Mouse (Mus musculus) adrenal gland, postnatal 4 days (tissue): Measurements from ENCODE around the gene Npcd. TPM values are rescaled to one million over a fixed set of nuclear protein-coding genes. Genes with fewer than 3 reads are reported as not detected.
A peak's percentile ranks its signal among the peaks of the same experiment; 100 is the strongest.

Experiments
- DNase-seq, 2 experiments: peaks; one replicate each; pipeline ENCODE4 v3.0.0; 2021 to 2022; ENCODE audit warnings: low spot score in 2 of 2, mixed read lengths in 2 of 2
- long read RNA-seq, 2 experiments: library from polyadenylated mRNA; stranded (forward); transcript quantifications; one replicate each; pipeline ENCODE4 v2.0.0; 2021
- total RNA-seq, 2 experiments: library from RNA; stranded (reverse); gene quantifications; 2 replicates each; pipeline ENCODE4 v1.2.3; 2021

Npcd gene
- total RNA-seq: 1 to 10 TPM; 3.7 to 4.2 TPM
- long read RNA-seq, experiment 1, partial matches to known transcripts: 1 of 2 reads
- long read RNA-seq, experiment 1, other reads (novel, unspliced or antisense): 1 of 2 reads
- long read RNA-seq, experiment 2, partial matches to known transcripts: 0 of 4 reads
- long read RNA-seq, experiment 2, other reads (novel, unspliced or antisense): 4 of 4 reads

DNA sequence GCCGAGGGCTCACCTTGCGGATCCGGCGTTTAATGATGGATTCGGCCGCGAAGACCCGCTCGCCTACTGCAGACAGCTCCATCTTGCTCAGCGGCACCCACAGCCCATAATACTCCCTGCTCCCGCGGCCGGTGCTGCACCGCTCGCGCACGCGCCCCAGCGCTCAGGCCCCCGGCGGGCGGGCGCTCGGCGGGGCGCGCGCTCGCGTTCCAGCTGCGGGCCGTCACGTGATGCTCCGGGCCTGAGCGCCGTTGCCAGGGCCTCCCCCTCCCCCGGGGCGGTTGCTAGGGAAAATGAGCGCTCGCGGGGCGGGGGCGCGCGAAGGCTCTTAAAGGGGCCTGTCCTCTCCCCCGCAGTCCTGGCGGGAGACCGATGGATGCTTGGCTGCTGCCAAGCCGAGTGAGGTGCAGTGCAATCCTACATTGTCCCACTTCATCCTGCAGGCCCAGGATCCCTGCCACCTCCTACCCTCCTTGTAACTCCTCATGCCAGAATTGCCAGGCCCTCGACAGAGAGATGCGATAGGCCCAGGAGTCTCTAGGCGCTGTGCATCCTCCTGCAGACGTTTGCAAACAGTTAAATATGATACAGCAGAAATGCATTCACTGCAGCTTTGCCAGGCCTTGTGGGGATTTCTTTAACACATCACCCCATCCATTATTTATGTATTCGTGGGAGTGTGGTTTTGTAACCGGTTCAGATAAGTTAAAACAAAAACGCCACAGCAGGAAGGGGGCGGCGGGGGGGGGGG, at the start of gene Npcd, which contains the start of gene Cbx6:
Gene Npcd (minus strand): TSS at position 108 of the 751 bp plus-strand sequence.
Gene Cbx6 (minus strand): TSS at position 559 of the 751 bp plus-strand sequence.
- peak; percentile 92 to 96 for DNase-seq

DNA sequence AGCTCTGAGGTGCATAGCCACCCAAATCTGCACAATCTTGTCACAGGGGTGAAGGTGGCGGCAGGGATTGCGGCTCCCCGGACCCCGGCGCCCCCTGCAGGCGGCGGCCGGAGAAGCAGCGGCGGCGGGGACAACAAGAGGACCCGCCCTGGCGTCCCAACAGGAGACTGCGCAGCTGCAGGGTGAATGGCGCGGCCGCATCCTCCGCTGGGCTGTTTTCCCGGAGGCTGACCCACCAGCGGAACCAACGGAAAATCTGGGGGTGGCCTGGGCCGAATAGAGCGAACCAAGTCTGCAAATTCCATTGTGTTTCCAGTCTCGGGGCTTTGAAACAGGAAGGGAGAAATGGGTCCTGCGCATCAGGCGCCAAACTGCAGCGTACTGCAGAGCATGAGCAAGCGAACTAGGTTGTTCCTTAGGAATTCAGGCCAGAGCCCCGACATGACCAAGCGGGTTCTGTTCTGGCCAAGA, 49.4 kb upstream of the Npcd start:
- peak; percentile 84 to 89 for DNase-seq

DNA sequence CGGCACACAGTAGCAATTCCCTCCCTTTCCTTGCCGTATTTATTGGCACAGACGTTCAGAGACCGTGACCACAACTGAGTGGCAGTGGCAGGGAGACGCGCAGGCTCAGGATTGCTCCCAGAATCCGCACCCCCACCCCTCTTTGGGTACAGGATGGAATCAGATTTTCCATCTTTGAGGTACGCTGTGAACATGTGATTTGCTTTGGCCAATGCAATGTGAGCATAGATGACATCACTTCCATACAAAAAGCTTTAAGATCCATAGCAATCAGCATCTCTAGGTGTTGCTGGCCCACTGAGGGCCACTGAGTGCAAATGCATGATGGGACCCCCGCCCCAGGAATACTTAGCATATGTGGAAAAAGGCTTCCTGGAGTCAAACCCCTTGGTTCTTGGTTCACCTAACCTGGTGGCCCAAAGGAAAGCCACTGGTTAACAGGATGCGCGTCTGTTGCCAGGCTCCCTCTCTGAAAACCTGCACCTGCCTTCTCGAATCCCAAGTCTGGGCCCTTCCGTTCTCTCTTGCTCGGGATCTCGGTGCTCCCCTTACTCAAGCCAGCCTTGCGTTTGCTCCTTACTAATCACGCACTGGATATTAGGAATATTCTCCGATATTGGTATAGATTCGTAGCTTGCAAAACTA, 48.7 kb upstream of the Npcd start:
- no peak for DNase-seq

DNA sequence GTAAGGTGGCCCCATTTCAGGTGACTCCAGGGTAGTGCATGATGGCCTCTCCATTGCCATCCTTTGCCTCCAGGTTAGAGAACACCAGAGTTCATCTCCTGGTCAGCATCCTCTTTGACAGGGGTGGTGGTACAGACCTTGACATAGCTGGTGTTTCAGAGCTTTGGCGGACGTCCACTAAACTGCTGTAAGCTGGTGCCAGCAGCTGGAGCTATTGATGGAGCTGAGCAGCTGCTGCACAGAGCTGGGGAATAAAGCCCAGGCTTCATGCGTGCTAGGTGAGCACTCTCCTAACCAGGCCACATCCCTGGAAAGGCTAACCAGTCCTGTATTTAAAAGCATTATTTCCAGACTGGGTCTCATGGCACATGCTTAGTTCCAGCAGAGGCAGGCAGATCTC, 46.4 kb upstream of the Npcd start:
- no peak for DNase-seq

DNA sequence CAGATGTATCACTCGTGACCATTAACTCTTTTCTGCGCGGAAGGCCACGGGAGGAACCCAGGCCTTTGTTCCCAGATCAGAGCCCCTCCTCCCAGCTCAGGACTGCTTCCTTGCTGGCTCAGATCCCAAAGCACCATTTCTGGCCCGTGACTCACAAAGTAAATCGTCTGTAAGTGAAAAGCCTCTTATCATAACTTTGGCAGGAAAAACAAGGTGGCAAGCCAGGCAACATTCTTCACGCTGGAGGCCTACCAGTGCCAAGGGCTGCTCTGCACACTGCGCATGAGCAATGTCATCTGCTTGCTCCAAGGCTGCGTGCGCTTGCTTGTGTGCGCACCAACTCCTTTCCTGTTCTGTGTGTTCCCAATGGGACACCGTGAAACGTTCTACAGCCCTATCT, 45.3 kb upstream of the Npcd start:
- peak; percentile 44 to 72 for DNase-seq

DNA sequence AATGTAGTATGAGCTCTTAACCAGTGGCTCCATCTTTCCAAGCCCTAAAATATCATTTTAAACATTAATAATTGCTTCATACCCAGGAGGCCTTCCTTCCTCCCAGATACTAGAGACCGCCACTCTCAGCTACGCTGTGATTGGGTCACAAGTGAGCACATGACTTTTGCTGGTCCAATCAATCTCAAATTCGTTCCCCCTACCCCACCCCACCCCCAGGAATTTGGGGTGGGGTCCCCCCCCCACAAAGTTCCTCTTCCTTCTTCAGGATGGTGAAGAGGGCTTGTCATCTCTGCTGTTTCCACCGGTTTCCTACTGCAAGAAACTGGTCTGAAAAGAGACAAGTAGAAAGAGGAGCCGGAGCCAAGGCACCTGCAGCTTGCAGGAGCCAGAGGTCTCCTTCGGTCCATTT, 44.7 kb upstream of the Npcd start:
- DNase-seq: no peak

DNA sequence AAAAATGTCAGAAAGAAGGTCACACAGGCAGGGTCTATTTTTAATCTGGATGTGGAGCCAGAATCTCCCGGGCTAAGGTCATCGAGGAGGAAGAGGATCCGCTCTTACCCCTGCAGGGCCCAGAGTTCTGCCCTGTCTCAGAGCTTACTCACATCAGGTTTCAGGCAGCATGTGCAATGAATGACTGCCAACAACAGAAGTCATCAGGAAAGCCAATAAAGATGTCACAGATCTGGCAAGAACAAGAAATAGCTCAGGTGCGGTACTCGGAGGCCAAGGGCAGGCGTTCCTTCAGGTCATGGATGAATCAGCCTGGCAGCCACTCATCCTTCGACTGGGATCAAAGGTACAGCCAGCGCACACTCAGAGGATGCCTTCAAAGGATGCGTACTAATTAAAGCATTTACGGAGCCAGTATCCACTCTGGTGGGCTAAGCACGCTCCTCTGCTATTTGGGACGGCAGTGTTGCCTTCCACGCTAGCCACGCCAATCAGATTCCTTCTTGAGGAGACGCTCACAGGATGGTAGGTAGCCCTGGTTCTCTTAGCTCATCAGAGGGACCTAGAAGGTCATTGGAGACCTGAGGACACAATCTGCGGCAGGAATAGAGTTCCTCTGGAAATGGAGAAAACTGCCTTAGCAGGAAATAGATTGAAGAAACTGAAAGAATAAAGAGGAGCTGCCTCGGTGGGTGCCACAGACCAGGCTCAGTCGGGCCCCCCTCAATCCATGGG, 41.4 kb upstream of the Npcd start:
- DNase-seq: no peak

DNA sequence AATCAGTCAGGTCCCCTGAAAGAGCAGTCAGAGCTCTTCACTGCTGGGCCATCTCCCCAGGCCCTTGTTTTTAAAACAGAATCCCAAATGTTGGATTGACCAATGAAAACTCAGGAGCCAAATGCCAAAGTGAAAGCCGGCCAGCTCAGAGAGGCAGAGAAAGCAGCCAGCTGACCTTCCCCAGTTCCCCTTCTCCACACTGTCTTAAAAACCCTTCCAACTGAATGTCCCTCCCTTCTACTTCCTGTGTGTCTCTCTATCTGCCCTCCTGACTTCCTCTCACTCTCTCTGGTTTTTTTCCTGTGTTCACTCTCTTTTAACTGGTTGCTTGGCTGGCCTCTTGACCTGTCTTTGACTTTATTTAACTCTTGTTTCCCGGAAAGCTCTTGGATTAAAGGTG, 40.0 kb upstream of the Npcd start:
- no peak for DNase-seq

DNA sequence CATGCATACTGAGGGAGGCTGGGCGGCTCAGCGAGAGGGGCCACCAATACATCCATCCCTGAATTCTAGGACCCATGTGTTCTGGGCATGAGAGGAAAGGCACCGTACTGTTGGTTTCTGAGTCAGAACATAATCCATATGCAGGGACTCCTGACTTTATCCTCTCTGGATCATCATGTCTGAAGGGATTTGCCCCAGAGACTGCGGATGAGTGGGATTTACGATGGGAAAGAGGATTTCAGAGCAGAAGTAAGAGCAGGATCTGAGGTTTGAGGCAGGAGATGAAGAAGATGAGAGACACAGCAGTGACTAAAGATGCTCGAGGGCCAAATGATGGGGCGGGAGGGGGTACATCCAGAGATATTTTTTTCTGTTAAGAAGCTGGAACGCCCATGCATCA, 39.5 kb upstream of the Npcd start:
- DNase-seq: no peak

DNA sequence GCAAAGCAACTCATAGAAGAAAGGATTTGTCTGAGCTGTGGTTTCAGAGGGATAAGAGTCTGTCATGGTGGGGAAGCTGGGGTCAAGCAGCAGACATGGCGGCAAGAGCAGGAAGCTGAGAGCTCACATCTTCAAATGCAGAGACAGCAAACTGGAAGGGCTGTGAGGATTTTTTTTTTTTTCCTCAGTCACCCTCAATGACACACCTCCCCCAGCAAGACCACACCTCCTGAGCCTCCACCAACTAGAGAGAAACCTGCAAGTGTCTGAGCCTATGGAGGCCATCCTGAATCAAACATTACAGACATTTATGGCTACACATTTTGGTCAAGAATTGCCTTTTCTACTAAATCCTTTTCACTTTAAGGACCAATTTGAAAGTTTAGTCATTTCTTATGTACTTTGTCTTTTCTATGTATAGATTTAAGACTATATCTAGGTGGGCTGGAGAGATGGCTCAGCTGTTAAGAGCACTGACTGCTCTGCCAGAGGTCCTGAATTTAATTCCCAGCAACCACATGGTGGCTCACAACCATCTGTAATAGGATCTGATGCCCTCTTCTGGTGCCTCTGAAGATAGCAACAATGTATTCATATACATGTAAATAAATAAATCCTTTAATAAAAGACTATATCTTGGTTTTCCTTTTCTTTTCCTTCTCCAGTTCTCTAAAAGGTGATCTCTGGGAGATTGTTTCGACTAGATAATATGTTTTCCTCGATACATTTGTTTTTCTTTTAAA, 33.4 kb upstream of the Npcd start:
- no peak for DNase-seq

DNA sequence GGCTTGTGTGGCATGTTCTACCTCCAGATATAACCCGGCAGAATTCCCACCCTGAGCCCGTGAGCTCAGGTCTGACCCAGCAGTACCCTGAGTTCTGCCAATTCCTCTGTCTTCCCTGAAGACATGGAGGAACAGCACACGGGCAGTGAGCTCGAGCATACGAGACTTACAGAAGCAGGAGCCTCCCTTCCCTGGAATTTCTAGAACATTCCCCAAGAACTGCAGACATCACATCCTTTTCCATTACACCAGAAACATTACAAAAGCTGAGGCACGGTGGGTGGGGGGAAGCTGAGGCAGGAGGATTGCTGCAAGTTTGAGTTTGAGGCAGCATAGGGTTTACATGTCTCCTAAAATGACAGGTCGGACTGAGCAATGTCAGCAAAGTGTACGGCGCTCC, 25.8 kb upstream of the Npcd start:
- no peak for DNase-seq

DNA sequence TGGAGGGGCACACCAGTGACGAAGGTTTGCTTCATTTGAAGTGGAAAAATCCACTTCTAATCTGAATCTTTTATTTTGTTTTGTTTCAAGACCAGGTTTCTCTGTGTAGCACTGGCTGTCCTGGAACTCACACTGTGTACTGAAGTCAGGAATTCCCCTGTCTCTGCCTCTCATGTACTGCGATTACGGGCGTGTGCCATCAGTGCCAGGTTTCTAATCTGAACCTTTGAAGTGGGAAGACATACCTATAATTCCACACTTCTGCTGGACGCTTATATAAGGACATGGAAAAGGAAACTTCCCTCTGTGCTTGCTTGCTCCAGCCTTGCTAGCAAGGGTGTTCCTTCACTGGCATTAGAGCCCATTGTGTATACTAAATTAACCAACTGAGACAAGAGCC, 24.9 kb upstream of the Npcd start:
- DNase-seq: no peak

DNA sequence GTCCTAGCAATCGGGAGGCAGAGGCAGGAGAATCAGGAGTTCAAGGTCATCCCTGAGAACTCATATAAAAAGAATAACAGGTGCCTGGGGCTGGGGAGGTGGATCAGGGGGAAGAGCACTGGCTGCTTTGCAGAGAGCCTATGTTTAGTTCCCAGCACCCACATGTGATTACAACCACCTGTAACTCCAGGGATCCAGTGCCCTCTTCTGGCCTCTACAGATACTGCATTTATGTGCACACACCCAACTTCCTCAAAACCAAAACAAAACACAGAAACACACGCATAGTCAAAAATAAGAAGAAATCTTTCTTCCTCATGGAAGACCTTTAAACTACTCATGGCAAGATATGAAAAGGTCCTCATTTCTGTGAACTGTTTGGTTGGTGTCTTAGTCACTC, 16.1 kb upstream of the Npcd start:
- no peak for DNase-seq

DNA sequence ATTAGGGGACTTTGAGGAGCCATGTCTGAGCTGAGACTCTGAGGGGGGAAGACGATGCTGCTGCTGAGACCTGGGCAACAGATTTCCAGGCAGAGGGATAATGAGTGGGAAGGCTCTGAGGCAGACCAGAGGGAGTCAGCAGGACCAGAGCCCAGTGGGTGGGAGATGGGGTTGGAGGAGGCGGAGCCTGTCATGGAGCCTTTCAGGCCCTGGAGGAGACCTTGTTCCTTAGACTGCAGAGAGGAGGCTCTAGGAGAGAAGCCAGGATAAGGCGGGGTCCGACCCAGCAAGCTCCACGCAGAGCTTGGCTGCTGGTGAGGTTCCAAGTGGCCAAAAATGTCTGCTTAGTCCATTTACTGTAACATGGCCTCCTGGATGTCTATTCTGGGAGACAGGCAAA, 13.1 kb upstream of the Npcd start:
- DNase-seq: no peak

DNA sequence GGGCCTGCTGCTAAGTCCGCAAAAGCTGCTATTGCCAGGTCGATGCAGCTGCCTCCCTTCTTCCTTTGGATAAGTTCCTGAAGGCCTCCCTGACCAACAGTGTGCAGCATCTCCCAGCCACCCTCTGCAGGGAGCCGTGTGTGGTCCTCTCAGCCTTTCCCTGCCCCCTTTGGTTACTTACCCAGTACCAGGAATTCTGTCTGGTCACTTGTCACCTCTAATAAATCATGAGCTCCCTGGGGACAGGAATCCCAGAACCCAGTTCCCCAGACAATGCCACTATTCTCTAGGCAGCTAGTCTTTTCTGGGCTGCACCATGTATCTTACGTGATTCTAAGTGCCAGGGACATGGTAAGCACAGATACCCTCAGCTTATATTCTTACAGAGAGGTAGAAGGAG, 11.9 kb upstream of the Npcd start:
- no peak for DNase-seq

DNA sequence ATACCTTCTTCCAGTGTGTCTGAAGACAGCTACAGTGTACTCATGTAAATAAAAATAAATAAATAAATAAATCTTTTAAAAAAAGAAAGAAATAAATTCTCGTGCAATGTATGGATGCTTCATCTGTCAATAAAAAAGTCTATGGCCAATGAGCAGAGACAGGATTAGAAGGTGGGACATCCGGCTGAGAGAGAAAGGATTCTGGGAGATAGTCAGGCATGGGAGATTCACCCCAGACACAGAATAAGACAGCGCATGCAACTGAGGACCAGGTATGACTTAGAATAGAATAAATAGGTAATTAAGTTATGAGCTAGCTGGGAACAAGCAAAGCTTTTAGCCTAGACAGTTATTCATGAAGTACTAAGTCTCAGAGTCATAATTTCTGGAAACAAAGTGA, 8.9 kb upstream of the Npcd start:
- DNase-seq: no peak

DNA sequence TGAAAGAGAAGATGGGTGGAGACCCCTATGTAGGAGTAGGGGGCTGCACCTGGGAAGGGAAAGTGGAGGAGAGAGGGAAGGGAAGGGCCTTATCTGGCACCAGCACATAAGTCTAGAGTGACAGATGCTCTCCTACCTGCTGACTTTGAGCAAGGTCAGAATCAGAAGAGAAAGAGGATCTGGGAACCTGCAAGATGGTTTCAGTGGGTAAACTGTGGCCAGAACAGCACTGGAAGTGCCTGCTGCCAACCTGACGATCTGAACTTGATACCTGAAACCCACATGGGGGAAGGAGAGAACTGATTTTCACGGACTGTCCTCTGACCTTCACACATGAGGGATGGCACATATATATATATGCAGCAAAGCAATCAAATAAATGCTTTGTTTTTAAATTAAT, 6.2 kb upstream of the Npcd start:
- DNase-seq: no peak

DNA sequence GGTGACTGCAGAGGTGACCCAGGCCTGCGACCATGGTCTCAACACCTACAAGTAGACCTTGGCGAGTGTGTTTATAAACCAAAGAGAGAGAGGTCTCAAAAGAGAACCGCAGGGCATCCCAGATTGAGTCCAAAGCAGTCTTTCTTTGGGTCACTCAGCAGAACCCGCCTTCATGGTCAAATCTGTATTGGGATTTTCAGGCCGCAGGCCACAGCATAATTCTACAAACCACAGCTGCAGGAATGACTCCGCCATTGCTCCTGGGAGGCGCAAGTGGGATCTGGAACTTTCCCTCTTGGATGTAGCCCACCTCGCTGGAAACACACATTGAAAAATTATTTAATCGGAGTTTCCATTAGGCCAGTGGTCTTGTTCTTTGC, 834 bp upstream of the Npcd start:
- DNase-seq: no peak

DNA sequence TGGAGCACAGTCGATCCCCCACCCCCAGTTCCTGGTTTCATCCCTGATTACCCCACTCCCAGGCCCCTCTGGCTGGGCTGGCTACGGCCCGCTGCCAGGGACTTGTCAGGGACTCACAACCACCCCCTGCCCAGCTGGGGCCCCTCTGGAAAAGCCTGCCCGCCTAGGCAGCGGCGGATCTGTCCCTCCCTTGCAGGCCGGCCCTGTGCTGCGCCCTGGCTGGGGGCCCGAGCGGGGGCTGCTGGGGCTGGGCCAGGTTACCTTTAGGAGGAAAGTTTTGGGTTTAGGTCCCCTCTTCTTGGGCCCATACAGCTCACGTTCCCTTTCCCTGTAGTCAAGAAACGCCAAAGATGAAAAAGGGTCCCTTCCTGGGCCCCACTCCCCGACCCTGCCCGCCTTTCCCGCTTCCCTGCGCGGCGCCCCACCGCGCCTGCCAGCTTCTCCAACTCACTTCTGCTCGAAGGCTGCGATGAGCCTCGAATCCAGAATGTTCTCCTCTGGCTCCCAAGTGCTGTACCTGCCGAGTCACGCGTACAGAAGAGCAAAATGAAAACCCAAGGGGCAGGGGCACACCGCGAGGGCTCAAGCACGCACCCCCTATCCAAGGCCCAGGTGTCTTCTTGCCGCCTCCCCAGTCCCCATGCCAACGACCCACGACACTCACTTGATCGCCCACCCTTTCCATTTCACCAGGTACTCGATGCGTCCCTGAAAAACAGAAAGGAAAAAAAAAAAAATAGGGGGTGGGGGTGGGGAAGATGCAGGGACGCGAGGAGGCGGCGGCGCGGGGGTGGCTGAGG, 586 bp downstream of the Npcd start:
- peak in 1 of 2 experiments; percentile 22 for DNase-seq
